In genomic region chr8:95711029-95711428, GRCm38 (mm10) we compare ENCODE assay signal across 14 mouse cellular contexts. TPM values are rescaled to one million over a fixed set of nuclear protein-coding genes. Genes with fewer than 3 reads are reported as not detected.
"Had no signal": no experiment of that assay in that cellular context is flagged by ENCODE, and none has a peak within 500 bp of the region (broad histone marks: within the 10 kb centered on the region; RNA-seq: fewer than 3 reads in every experiment).

No protein-coding gene starts in this region.

- H3K36me3 ChIP-seq: limb, embryonic 13.5 days; liver, embryonic 15.5 days had no signal

- H3K9ac ChIP-seq: limb, embryonic 13.5 days; liver, embryonic 15.5 days; neural tube, embryonic 15.5 days had no signal

- H3K4me3 ChIP-seq: limb, embryonic 13.5 days; liver, embryonic 15.5 days; midbrain, embryonic 10.5 days; myocyte; neural tube, embryonic 15.5 days had no signal

- H3K27ac ChIP-seq: kidney, postnatal 0 days; limb, embryonic 13.5 days; liver, embryonic 15.5 days; midbrain, embryonic 10.5 days; neural tube, embryonic 15.5 days had no signal

- H3K27me3 ChIP-seq: limb, embryonic 13.5 days; neural tube, embryonic 15.5 days had no signal

- H3K4me2 ChIP-seq: limb, embryonic 13.5 days; liver, embryonic 11.5 days; liver, embryonic 15.5 days; neural tube, embryonic 15.5 days had no signal

- DNase-seq: kidney, adult 11 months; kidney, adult 9 months; kidney, postnatal 36 days; left cerebral cortex, postnatal 4 days; midbrain, embryonic 14.5 days; thymus, postnatal 36 days had no signal

- H3K9me3 ChIP-seq: limb, embryonic 13.5 days; liver, embryonic 15.5 days; midbrain, embryonic 10.5 days; neural tube, embryonic 15.5 days had no signal

RNA-seq across cellular contexts. Expression of gene Ndrg4, which starts 34.2 kb away (rescaled TPM):
- total RNA-seq: megakaryocyte, adult 5-6 weeks had no signal
